Mouse (Mus musculus) bone marrow macrophage, adult 2 months (primary cell): ENCODE measurements around the gene Sorcs2.

Experiments
- CTCF ChIP-seq: IDR thresholded peaks from 2 replicates; pipeline ENCODE4 v1.5.1; 2012; ENCODE audit warnings: low read depth, mild to moderate bottlenecking, low read length, moderate library complexity
- POLR2A ChIP-seq: IDR thresholded peaks from 2 replicates; pipeline ENCODE4 v1.6.1; 2012; ENCODE audit warnings: mild to moderate bottlenecking, low read depth, low read length, borderline replicate concordance

DNA sequence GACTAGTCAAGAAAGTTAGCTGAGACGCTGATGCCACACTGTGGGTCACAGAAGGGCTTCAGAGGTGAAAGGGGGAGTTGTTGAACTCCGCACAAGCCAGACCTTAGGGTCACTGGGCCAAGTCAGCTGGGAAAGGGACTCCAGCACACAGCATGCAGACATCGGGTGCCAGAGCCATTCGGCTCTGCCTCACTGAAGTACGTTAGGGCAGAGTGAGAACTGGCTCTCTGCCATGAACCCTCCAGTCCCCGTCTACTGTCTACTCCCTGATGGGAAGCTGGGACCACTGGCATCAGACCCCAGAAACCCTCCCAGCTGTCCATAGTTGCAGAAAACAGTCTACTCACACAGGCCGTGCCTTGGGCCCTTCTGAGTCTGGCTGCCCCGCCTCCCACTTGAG is 316.9 kb downstream of the Sorcs2 start:
- TF ChIP-seq CTCF, result no peak
- TF ChIP-seq POLR2A, result no peak
